Mouse (Mus musculus) MEL (cell line): ENCODE data around the gene Ccdc158. TPM values are rescaled to one million over a fixed set of nuclear protein-coding genes. Genes with fewer than 3 reads are reported as not detected.

Experiments
- DNase-seq: peaks from one replicate; pipeline ENCODE4 v3.0.0; 2011; ENCODE audit warnings: low read depth, low spot score
- H3K27ac ChIP-seq: 2 replicates; pipeline ENCODE4 v1.5.1; 2012; ENCODE audit warnings: low read depth, mild to moderate bottlenecking, control low read depth, low read length, moderate library complexity; ENCODE audit not compliant: control insufficient read depth
- H3K27me3 ChIP-seq, 2 experiments: fragments of 150-350 bp in 1 of 2; sonication (generic) in 1 of 2; 2 replicates each; pipeline ENCODE4 v1.6.1; 2012; ENCODE audit warnings: low read length in 2 of 2, mild to moderate bottlenecking in 2 of 2, improper control_type of control experiment in 1 of 2, moderate library complexity in 1 of 2; ENCODE audit not compliant: insufficient read depth in 2 of 2, control insufficient read depth in 1 of 2
- H3K36me3 ChIP-seq, 2 experiments: 2 replicates each; pipeline ENCODE4 v1.6.1; 2012 to 2014; ENCODE audit warnings: low read length in 2 of 2, improper control_type of control experiment in 1 of 2, inconsistent platforms in 1 of 2, mild to moderate bottlenecking in 1 of 2; ENCODE audit not compliant: insufficient read depth in 2 of 2, control insufficient read depth in 1 of 2
- H3K4me1 ChIP-seq, 2 experiments: fragments of 150-350 bp in 1 of 2; sonication (generic) in 1 of 2; 2 replicates each; pipeline ENCODE4 v1.6.1; 2012; ENCODE audit warnings: low read length in 2 of 2, improper control_type of control experiment in 1 of 2, mild to moderate bottlenecking in 1 of 2; ENCODE audit not compliant: insufficient read depth in 2 of 2, control insufficient read depth in 1 of 2
- H3K4me3 ChIP-seq, 2 experiments: fragments of 150-350 bp in 1 of 2; sonication (generic) in 1 of 2; 2 replicates each; pipeline ENCODE4 v1.5.1; 2012; ENCODE audit warnings: low read depth in 2 of 2, low read length in 2 of 2, mild to moderate bottlenecking in 2 of 2, moderate library complexity in 2 of 2, control low read depth in 1 of 2, improper control_type of control experiment in 1 of 2; ENCODE audit not compliant: control insufficient read depth in 1 of 2, insufficient read depth in 1 of 2
- H3K79me2 ChIP-seq: 2 replicates; pipeline ENCODE4 v1.6.1; 2012; ENCODE audit warnings: mild to moderate bottlenecking, low read length, moderate library complexity; ENCODE audit not compliant: control insufficient read depth, poor library complexity, insufficient read depth
- H3K9ac ChIP-seq: 2 replicates; pipeline ENCODE4 v1.6.1; 2012; ENCODE audit warnings: low read depth, mild to moderate bottlenecking, control low read depth, low read length, moderate library complexity; ENCODE audit not compliant: control insufficient read depth, poor library complexity, severe bottlenecking
- H3K9me3 ChIP-seq: fragments of 150-350 bp; sonication (generic); replicated peaks from 2 replicates; pipeline ENCODE4 v1.6.1; 2012; ENCODE audit warnings: mild to moderate bottlenecking, low read length, improper control_type of control experiment, moderate library complexity; ENCODE audit not compliant: insufficient read depth
- CHD1 ChIP-seq: IDR thresholded peaks from 2 replicates; pipeline ENCODE4 v1.6.1; 2012; ENCODE audit warnings: low read depth, mild to moderate bottlenecking, inconsistent platforms, low read length, improper control_type of control experiment
- E2F4 ChIP-seq: IDR thresholded peaks from 2 replicates; pipeline ENCODE4 v1.6.1; 2011; ENCODE audit warnings: low read depth, low read length, improper control_type of control experiment, borderline replicate concordance
- EP300 ChIP-seq, 2 experiments: IDR thresholded peaks; 2 replicates each; pipeline ENCODE4 v1.6.1; 2011; ENCODE audit warnings: improper control_type of control experiment in 2 of 2, low read length in 2 of 2, low read depth in 1 of 2, mild to moderate bottlenecking in 1 of 2
- ETS1 ChIP-seq: IDR thresholded peaks from 2 replicates; pipeline ENCODE4 v1.6.1; 2012; ENCODE audit warnings: low read depth, mild to moderate bottlenecking, inconsistent platforms, low read length, improper control_type of control experiment, moderate library complexity
- HCFC1 ChIP-seq: IDR thresholded peaks from 2 replicates; pipeline ENCODE4 v1.6.1; 2012; ENCODE audit warnings: low read depth, mild to moderate bottlenecking, inconsistent platforms, low read length, improper control_type of control experiment, moderate library complexity
- MAFK ChIP-seq: IDR thresholded peaks from 2 replicates; pipeline ENCODE4 v1.6.1; 2011; ENCODE audit warnings: low read depth, mild to moderate bottlenecking, low read length, improper control_type of control experiment, borderline replicate concordance
- MAX ChIP-seq: IDR thresholded peaks from 2 replicates; pipeline ENCODE4 v1.6.1; 2011; ENCODE audit warnings: low read length, improper control_type of control experiment
- MXI1 ChIP-seq: IDR thresholded peaks from 2 replicates; pipeline ENCODE4 v1.6.1; 2011; ENCODE audit warnings: mild to moderate bottlenecking, low read depth, low read length, improper control_type of control experiment
- MYB ChIP-seq: IDR thresholded peaks from 2 replicates; pipeline ENCODE4 v1.6.1; 2011; ENCODE audit warnings: mild to moderate bottlenecking, low read depth, low read length, improper control_type of control experiment
- NRF1 ChIP-seq: IDR thresholded peaks from 2 replicates; pipeline ENCODE4 v1.6.1; 2014; ENCODE audit warnings: low read depth, mild to moderate bottlenecking, inconsistent platforms, low read length, improper control_type of control experiment, moderate library complexity; ENCODE audit not compliant: poor library complexity, insufficient read depth, severe bottlenecking
- POLR2A ChIP-seq, 2 experiments: IDR thresholded peaks; 2 replicates each; pipeline ENCODE4 v1.6.1; 2011 to 2012; ENCODE audit warnings: low read length in 2 of 2, mild to moderate bottlenecking in 2 of 2, control low read depth in 1 of 2, improper control_type of control experiment in 1 of 2, low read depth in 1 of 2, moderate library complexity in 1 of 2; ENCODE audit not compliant: control insufficient read depth in 1 of 2, insufficient read depth in 1 of 2, poor library complexity in 1 of 2
- POLR2AphosphoS2 ChIP-seq: IDR thresholded peaks from 2 replicates; pipeline ENCODE4 v1.6.1; 2011; ENCODE audit warnings: low read length, improper control_type of control experiment
- POLR2AphosphoS5 ChIP-seq: IDR thresholded peaks from 2 replicates; pipeline ENCODE4 v1.6.1; 2012; ENCODE audit warnings: low read depth, borderline replicate concordance, mild to moderate bottlenecking, inconsistent platforms, low read length, moderate library complexity, mixed read lengths
- RCOR1 ChIP-seq: IDR thresholded peaks from 2 replicates; pipeline ENCODE4 v1.6.1; 2012; ENCODE audit warnings: low read depth, mild to moderate bottlenecking, inconsistent platforms, low read length, improper control_type of control experiment
- TAL1 ChIP-seq: IDR thresholded peaks from 2 replicates; pipeline ENCODE4 v1.6.1; 2012; ENCODE audit warnings: mild to moderate bottlenecking, inconsistent platforms, low read length, moderate library complexity, mixed read lengths
- TBP ChIP-seq: IDR thresholded peaks from 2 replicates; pipeline ENCODE4 v1.8.0; 2011; ENCODE audit warnings: low read depth, low read length, improper control_type of control experiment
- TCF12 ChIP-seq: IDR thresholded peaks from 2 replicates; pipeline ENCODE4 v1.6.1; 2014; ENCODE audit warnings: low read depth, mild to moderate bottlenecking, inconsistent platforms, low read length, improper control_type of control experiment, moderate library complexity
- USF2 ChIP-seq, 2 experiments: IDR thresholded peaks; 2 replicates each; pipeline ENCODE4 v1.6.1; 2011 to 2012; ENCODE audit warnings: improper control_type of control experiment in 2 of 2, low read length in 2 of 2, borderline replicate concordance in 1 of 2, inconsistent platforms in 1 of 2, low read depth in 1 of 2, mild to moderate bottlenecking in 1 of 2; ENCODE audit not compliant: insufficient read depth in 1 of 2
- ZNF384 ChIP-seq: IDR thresholded peaks from 2 replicates; pipeline ENCODE4 v1.6.1; 2012; ENCODE audit warnings: low read depth, mild to moderate bottlenecking, inconsistent platforms, low read length, improper control_type of control experiment
- polyA plus RNA-seq, 2 experiments: library from polyadenylated mRNA; stranded (reverse) in 1 of 2; unstranded in 1 of 2; fragments of >175 nt in 1 of 2; fragments of >200 nt in 1 of 2; gene quantifications; 2 replicates each; pipeline versions ENCODE4 v1.2.1 to v1.2.4; 2012; ENCODE audit warnings: low replicate concordance in 2 of 2, low read depth in 1 of 2; ENCODE audit not compliant: insufficient read length in 2 of 2, insufficient read depth in 1 of 2, missing spikeins in 1 of 2
- total RNA-seq: library from RNA; depleted of rRNA; stranded (reverse); fragments of 300-350 nt; gene quantifications from 2 replicates; pipeline ENCODE4 v1.2.3, GENCODE M21; 2012

Ccdc158 gene
- total and polyA plus RNA-seq, 3 experiments = 0.28 TPM; not detected in 2

- no peak for DNase-seq
- Histone ChIP-seq H3K9ac (no peak overlapping the region), H3K4me1 (no peaks in the 10 kb centered on the region), H3K27ac (no peak overlapping the region), H3K27me3 (no peaks in the 10 kb centered on the region), H3K4me3 (no peak overlapping the region), H3K79me2 (no peaks in the 10 kb centered on the region), H3K36me3 (no peaks in the 10 kb centered on the region), H3K9me3 (no peaks in the 10 kb centered on the region)
- TF ChIP-seq TBP (no peak), POLR2AphosphoS5 (no peak), USF2 (IDR thresholded peaks at IDR 0.05; ENCODE audit: borderline replicate concordance in 1 of 2, insufficient read depth in 1 of 2, low read depth in 1 of 2, low read length in 2 of 2) (no peak), MXI1 (no peak), NRF1 (no peak), POLR2A (IDR thresholded peaks at IDR 0.05; ENCODE audit: control insufficient read depth in 1 of 2, insufficient read depth in 1 of 2, low read depth in 1 of 2, low read length in 2 of 2, poor library complexity in 1 of 2) (no peak), TCF12 (no peak), ETS1 (no peak), ZNF384 (no peak), EP300 (IDR thresholded peaks at IDR 0.05; ENCODE audit: low read depth in 1 of 2, low read length in 2 of 2) (no peak)
These were observed 39.8 kb upstream of the Ccdc158 start for GRCm38 (mm10) chr5:92714886-92715285.

- Histone ChIP-seq H3K79me2 (no peaks in the 10 kb centered on the region), H3K27me3 (no peaks in the 10 kb centered on the region), H3K9ac (no peak overlapping the region), H3K36me3 (no peaks in the 10 kb centered on the region), H3K9me3 (no peaks in the 10 kb centered on the region), H3K27ac (no peak overlapping the region), H3K4me1 (no peaks in the 10 kb centered on the region), H3K4me3 (no peak overlapping the region)
- no peak for TF ChIP-seq MYB
- no peak for TF ChIP-seq POLR2AphosphoS2
- no peak for TF ChIP-seq MAFK
- no peak for TF ChIP-seq CHD1
- no peak for TF ChIP-seq MAX
- no peak for TF ChIP-seq RCOR1
- TF ChIP-seq EP300 (IDR thresholded peaks at IDR 0.05; ENCODE audit: low read depth in 1 of 2, low read length in 2 of 2) = no peak
- TF ChIP-seq ETS1 = no peak
- no peak for TF ChIP-seq HCFC1
- no peak for TF ChIP-seq E2F4
- TF ChIP-seq TAL1 = no peak
- no peak for DNase-seq
These were observed 37.7 kb upstream of the Ccdc158 start for GRCm38 (mm10) chr5:92712621-92713395.
